Comparison of ENCODE assay signal across 8 mouse cellular contexts in the genomic region with DNA sequence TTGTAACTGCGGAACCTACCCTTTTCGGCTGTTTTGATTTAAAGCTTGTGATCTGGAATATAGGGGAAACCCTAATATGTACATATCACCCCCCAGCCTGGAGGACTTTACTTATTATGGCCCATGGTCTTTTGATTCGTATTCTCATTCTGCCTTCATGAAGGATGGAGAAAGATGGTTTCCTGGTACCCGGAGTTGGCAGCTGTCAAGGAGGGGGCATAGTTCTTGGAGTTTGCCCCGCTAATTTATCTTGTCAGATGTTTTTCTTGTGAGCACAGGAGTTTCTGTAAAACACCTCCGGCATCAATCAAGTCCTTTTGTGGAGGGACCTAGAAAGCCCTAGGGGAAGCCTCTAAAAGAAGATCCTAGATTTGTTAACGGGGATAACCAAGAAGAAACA. TPM values are rescaled to one million over a fixed set of nuclear protein-coding genes. Genes with fewer than 3 reads are reported as not detected.
A peak's percentile ranks its signal among the peaks of the same experiment; 100 is the strongest.
DNase-seq lines count a peak whose midpoint lies in the region; ATAC-seq and TF ChIP-seq lines count a peak whose summit lies in the region.

No protein-coding gene starts in this region.

- H3K27me3 ChIP-seq in lung, embryonic 14.5 days (ENCODE audit: insufficient read depth, low read length): no peaks in the 10 kb centered on the region
- H3K27me3 ChIP-seq in erythroblast, embryonic 14.5 days (ENCODE audit: control insufficient read depth): no peaks in the 10 kb centered on the region
- H3K27me3 ChIP-seq in neural tube, embryonic 13.5 days: no peaks in the 10 kb centered on the region

- peak overlapping the region; percentile 65 for H3K4me2 ChIP-seq in lung, embryonic 14.5 days
- peak overlapping the region; percentile 73 for H3K4me2 ChIP-seq in neural tube, embryonic 13.5 days

- ATAC-seq in lung, embryonic 14.5 days (ENCODE audit: insufficient read depth): no peak
- ATAC-seq in neural tube, embryonic 13.5 days (ENCODE audit: low read depth): no peak

- TF ChIP-seq CTCF in lung, embryonic 14.5 days (IDR thresholded peaks at IDR 0.05; ENCODE audit: low read depth): no peak

- H3K4me1 ChIP-seq in lung, embryonic 14.5 days (ENCODE audit: insufficient read depth): 0 out of 2 replicates have a peak, but pooled peaks cover 6% of the 10 kb centered on the region
- H3K4me1 ChIP-seq in erythroblast, embryonic 14.5 days (ENCODE audit: control insufficient read depth): peaks cover 22% of the 10 kb centered on the region
- H3K4me1 ChIP-seq in neural tube, embryonic 13.5 days (replicated peaks): peaks cover 15% of the 10 kb centered on the region

- WGBS in lung, embryonic 14.5 days: 7% methylated on average over 7 of the region's 7 CpGs
- 3% methylated on average over 7 of the region's 7 CpGs for WGBS in neural tube, embryonic 13.5 days

- H3K9me3 ChIP-seq in lung, embryonic 14.5 days (ENCODE audit: low read depth, low read length): no peaks in the 10 kb centered on the region
- peaks cover 4% of the 10 kb centered on the region; the same call in 1 of the 2 replicates for H3K9me3 ChIP-seq in erythroblast, embryonic 14.5 days (ENCODE audit: control insufficient read depth, low read length)
- H3K9me3 ChIP-seq in neural tube, embryonic 13.5 days: no peaks in the 10 kb centered on the region

- peaks cover 25% of the 10 kb centered on the region for H3K36me3 ChIP-seq in lung, embryonic 14.5 days (ENCODE audit: insufficient read depth)
- peaks cover 32% of the 10 kb centered on the region for H3K36me3 ChIP-seq in erythroblast, embryonic 14.5 days (ENCODE audit: control insufficient read depth)
- peaks cover 15% of the 10 kb centered on the region for H3K36me3 ChIP-seq in neural tube, embryonic 13.5 days

- H3K9ac ChIP-seq in lung, embryonic 14.5 days: peak overlapping the region; percentile 87
- peak overlapping the region; percentile 87 for H3K9ac ChIP-seq in neural tube, embryonic 13.5 days

- peak overlapping the region; percentile 82 for H3K4me3 ChIP-seq in lung, embryonic 14.5 days (ENCODE audit: low read depth, low read length)
- peak overlapping the region; percentile 66 for H3K4me3 ChIP-seq in erythroblast, embryonic 14.5 days (replicated peaks)
- H3K4me3 ChIP-seq in neural tube, embryonic 13.5 days: peak overlapping the region; percentile 90

- no peak for DNase-seq in lung, embryonic 14.5 days
- no peak for DNase-seq in lung, adult 18-20 months
- DNase-seq in kidney, postnatal 25 days: peak; percentile 23 to 41
- no peak for DNase-seq in right cerebral cortex, adult 18-20 months
- no peak for DNase-seq in thymus, postnatal 25 days
- DNase-seq in left cerebral cortex, postnatal 4 days: no peak

- intact Hi-C loops in left cerebral cortex, postnatal 4 days (cut with DNase I): loop anchor here (5.0 kb wide), 1 partner anchor 253 kb away; no protein-coding TSS in a partner anchor

- peak overlapping the region; percentile 91 for H3K27ac ChIP-seq in lung, embryonic 14.5 days (ENCODE audit: low read depth)
- peak overlapping the region; percentile 84 for H3K27ac ChIP-seq in neural tube, embryonic 13.5 days (replicated peaks)

RNA-seq across cellular contexts. Expression of gene Cep135, which starts 0.8 kb away (rescaled TPM):
- 9.4 and 9.6 TPM in 2 replicates for polyA plus RNA-seq in lung, embryonic 14.5 days (2014; fragmentation: Nextera tagmentation; extraction: Ambion mirVana)
- 0.50 and 0.53 TPM in 2 replicates for polyA plus RNA-seq in erythroblast, embryonic 14.5 days (2012)
- polyA plus RNA-seq in neural tube, embryonic 13.5 days (2015; fragmentation: Nextera tagmentation; extraction: Ambion mirVana): 3.6 and 5.1 TPM in 2 replicates
- 1 to 10 TPM; 8.9 to 10.0 TPM for total RNA-seq in left cerebral cortex, postnatal 4 days (2021)

Comparison
In these comparisons a context has a peak if more than half of its experiments do, and no peak if none do; other contexts are left out.
1. DNase-seq: peak in kidney, postnatal 25 days (2 of 2); none in lung, embryonic 14.5 days (single experiment), lung, adult 18-20 months (0 of 2), right cerebral cortex, adult 18-20 months (single experiment), thymus, postnatal 25 days (single experiment) and left cerebral cortex, postnatal 4 days (single experiment).
2. Peak in every context shown above with its lines, with median percentiles within 50 percentile points of each other: H3K4me3 ChIP-seq.